Mouse (Mus musculus) liver, postnatal 0 days (tissue): ENCODE measurements around the gene Etv5. TPM values are rescaled to one million over a fixed set of nuclear protein-coding genes. Genes with fewer than 3 reads are reported as not detected.

Experiments used
- ATAC-seq: fragments of 200-750 bp; cut with Nextera tagmentation; 2 replicates; pipeline ENCODE4 v1.8.0; 2017; ENCODE audit warnings: mild to moderate bottlenecking, moderate library complexity
- DNase-seq: peaks from one replicate; pipeline ENCODE4 v3.0.0-alpha.2; 2016
- H3K27ac ChIP-seq: fragments of 300-500 bp; sonication (generic); 2 replicates; pipeline ENCODE4 v1.5.1; 2014; ENCODE audit warnings: antibody characterized with exemption, moderate library complexity, mild to moderate bottlenecking, low read depth
- H3K27me3 ChIP-seq: fragments of 300-500 bp; sonication (generic); 2 replicates; pipeline ENCODE4 v1.6.1; 2014; ENCODE audit warnings: low read length, control low read depth, mixed read lengths; ENCODE audit not compliant: insufficient read depth
- H3K36me3 ChIP-seq: fragments of 300-500 bp; sonication (generic); replicated peaks from 2 replicates; pipeline ENCODE4 v1.6.1; 2014; ENCODE audit warnings: mild to moderate bottlenecking, control low read depth, low read length, moderate library complexity, mixed read lengths; ENCODE audit not compliant: insufficient read depth
- H3K4me1 ChIP-seq: fragments of 300-500 bp; sonication (generic); 2 replicates; pipeline ENCODE4 v1.6.1; 2014; ENCODE audit warnings: antibody characterized with exemption, mild to moderate bottlenecking, control low read depth; ENCODE audit not compliant: insufficient read depth
- H3K4me2 ChIP-seq: fragments of 300-500 bp; sonication (generic); 2 replicates; pipeline ENCODE4 v1.6.1; 2014; ENCODE audit warnings: low read depth, mild to moderate bottlenecking, low read length, moderate library complexity, mixed read lengths
- H3K4me3 ChIP-seq: fragments of 300-500 bp; sonication (generic); 2 replicates; pipeline ENCODE4 v1.5.1; 2014; ENCODE audit warnings: low read depth, low read length
- H3K9ac ChIP-seq: fragments of 300-500 bp; sonication (generic); replicated peaks from 2 replicates; pipeline ENCODE4 v1.6.1; 2014; ENCODE audit warnings: mild to moderate bottlenecking, moderate library complexity
- H3K9me3 ChIP-seq: fragments of 300-500 bp; sonication (generic); 2 replicates; pipeline ENCODE4 v1.6.1; 2016; ENCODE audit warnings: mild to moderate bottlenecking, control low read depth, low read length, mixed read lengths
- CTCF ChIP-seq: sonication (generic); IDR thresholded peaks from 2 replicates; pipeline ENCODE4 v1.5.1; 2016; ENCODE audit warnings: antibody characterized with exemption, low read depth
- EP300 ChIP-seq: IDR thresholded peaks from 2 replicates; pipeline ENCODE4 v1.6.1; 2016; ENCODE audit warnings: antibody characterized with exemption, low read depth, mild to moderate bottlenecking
- WGBS: fragments of 180-500 bp; shearing (Covaris S2); extraction: QIAGEN DNeasy Blood & Tissue Kit; methylation state at CpG from one replicate; pipeline ENCODE4 v1.1.7; 2014; ENCODE audit not compliant: insufficient replicate concordance; 5-methylcytosine and 5-hydroxymethylcytosine counted together
- polyA plus RNA-seq: library from polyadenylated mRNA; unstranded; fragments of >200 nt; fragmentation: Nextera tagmentation; extraction: Ambion mirVana; gene quantifications from 2 replicates; pipeline ENCODE4 v1.2.1, GENCODE M21; 2015

The Etv5 gene
- polyA plus RNA-seq, 1 experiment from 2014 or later, result 2.6 TPM

DNA sequence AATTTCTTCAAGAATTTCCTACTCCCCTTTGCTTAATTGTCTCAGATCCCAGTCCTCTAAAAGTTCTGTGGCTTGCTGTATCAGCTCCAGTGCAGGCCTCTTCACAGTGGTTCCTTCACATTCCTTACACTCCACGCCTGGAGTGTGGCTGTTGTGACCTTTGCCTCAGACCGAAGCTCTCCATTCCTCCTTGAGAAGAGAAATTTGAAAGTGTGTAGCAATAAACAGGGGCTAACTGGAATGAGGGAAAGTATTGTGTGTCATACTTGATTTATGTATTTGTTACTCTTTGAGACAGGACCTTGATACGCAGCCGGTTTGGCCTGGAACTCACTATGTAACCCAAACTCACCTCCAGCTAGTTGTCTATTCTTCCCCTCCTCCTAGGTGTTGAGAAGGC, 1.8 kb upstream of the Etv5 start:
- no peak overlapping the region for H3K9ac ChIP-seq
- 85% methylated on average over 4 of the region's 4 CpGs for WGBS
- no peak for ATAC-seq
- no peak overlapping the region for H3K4me3 ChIP-seq
- peaks cover 21% of the 10 kb centered on the region for H3K4me1 ChIP-seq
- DNase-seq, result no peak
- no peak for TF ChIP-seq CTCF
- no peak for TF ChIP-seq EP300
- H3K27ac ChIP-seq, result no peak overlapping the region
- no peaks in the 10 kb centered on the region for H3K9me3 ChIP-seq
- H3K27me3 ChIP-seq, result peaks cover 17% of the 10 kb centered on the region; the same call in 1 of the 2 replicates
- H3K4me2 ChIP-seq, result no peak overlapping the region
- no peaks in the 10 kb centered on the region for H3K36me3 ChIP-seq

DNA sequence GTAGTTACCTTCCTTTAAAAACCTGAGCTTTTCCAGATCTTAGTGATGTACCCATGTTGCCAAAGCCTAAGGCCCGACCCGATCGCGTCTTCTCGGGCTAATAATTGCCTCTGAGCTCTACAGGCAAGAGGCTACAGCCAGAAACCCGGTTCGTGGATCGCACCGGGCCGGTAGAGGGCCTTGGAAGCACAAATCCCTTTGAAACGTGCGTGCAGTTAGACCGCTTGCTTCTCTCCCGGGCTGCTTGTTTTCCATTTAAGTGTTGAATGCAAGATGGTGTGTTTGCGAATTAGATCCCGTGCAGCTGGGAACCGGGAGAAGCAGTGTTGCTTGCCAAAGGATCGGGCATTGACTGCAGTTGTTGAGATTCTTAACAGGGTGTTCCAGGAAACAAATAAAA, 750 bp upstream of the Etv5 start:
- ATAC-seq (no peak), DNase-seq (peak; percentile 47)
- Histone ChIP-seq H3K9ac (peak overlapping the region; percentile 43; the same call in 1 of the 2 replicates), H3K27ac (peak overlapping the region; percentile 44), H3K4me3 (peak overlapping the region; percentile 82), H3K4me2 (peak overlapping the region; percentile 99), H3K9me3 (no peaks in the 10 kb centered on the region), H3K27me3 (peaks cover 17% of the 10 kb centered on the region; the same call in 1 of the 2 replicates), H3K36me3 (no peaks in the 10 kb centered on the region), H3K4me1 (peaks cover 26% of the 10 kb centered on the region)
- TF ChIP-seq EP300 (no peak), CTCF (peak; percentile 35; the same call in 1 of the 2 replicates)
- 2% methylated on average over 18 of the region's 18 CpGs for WGBS

DNA sequence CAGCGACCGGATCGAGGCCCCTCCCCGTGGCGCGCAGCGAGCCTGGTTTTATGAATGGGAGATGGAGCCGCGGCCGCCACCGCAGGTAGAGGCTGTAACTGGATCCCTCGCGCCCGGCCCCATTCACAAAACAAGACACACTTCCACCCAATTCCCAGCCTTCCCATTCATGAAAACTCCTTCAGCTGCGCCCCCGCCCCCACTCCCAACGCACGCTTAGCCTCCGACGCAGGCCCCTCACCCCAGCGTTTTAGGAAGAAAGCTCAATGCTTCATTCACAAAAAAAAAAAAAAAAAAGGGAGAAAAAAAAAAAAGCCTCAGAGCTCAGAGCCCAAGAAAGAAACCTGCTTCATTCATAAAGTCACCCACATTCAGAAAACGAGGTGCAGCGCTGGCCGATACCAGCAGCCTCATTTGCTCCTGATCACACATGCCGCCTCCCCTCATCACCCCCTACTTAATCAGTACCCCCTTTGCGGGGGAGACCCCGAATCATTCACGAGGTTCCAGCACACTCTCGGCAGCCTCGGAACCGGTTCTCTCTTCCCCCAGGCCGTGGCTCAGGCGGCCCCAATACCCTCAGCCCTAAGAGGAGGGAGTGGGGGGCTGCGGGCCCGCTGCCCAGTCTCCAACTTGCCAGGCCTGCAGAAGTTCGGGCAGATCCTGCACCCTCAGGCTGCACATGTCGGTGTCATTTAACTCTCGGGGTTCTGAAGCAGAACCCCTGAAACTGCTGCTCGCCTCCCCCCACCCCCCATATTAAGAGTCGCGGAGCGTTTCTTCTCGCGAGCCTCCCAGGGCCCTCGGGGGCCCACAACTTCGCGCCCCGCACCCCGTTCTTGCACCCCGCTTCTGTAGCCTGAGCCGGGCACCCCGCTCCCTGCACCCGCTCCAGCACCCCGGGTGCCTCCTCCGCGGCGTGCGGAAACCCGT, 812 bp downstream of the Etv5 start:
- Histone ChIP-seq H3K36me3 (no peaks in the 10 kb centered on the region), H3K4me3 (peak overlapping the region; percentile 82), H3K4me1 (peaks cover 26% of the 10 kb centered on the region), H3K9me3 (no peaks in the 10 kb centered on the region), H3K27ac (peak overlapping the region; percentile 65), H3K4me2 (peak overlapping the region; percentile 99), H3K27me3 (peaks cover 17% of the 10 kb centered on the region; the same call in 1 of the 2 replicates), H3K9ac (peak overlapping the region; percentile 77)
- WGBS, result under 1% methylated on average over 58 of the region's 59 CpGs
- DNase-seq (peak; percentile 79), ATAC-seq (peak; percentile 4)
- TF ChIP-seq EP300, result no peak
- TF ChIP-seq CTCF, result no peak

DNA sequence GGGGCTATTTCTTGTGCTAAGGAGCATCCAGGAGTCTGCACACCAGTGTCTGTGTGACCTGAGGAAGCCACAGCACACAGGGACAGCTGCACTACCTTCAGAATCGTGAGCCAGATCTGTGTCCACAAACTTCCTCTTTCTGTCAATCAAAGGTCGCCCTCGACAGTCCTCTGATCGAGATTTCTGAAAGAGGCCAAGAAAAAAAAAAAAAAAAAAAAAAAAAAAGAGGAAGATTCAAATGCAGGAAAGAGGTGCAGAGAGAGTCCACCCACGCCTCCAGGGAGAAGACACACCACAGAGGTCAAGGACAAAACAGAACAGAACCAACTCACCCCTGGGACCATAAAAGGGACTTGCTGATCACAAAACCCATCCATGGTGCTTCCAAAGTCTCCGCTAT, 3.4 kb downstream of the Etv5 start:
- H3K4me3 ChIP-seq, result no peak overlapping the region
- peaks cover 12% of the 10 kb centered on the region; the same call in 1 of the 2 replicates for H3K27me3 ChIP-seq
- no peaks in the 10 kb centered on the region for H3K9me3 ChIP-seq
- WGBS, result 15% methylated on average over 6 of the region's 6 CpGs
- no peak overlapping the region for H3K9ac ChIP-seq
- H3K27ac ChIP-seq, result no peak overlapping the region
- peaks cover 26% of the 10 kb centered on the region for H3K4me1 ChIP-seq
- H3K4me2 ChIP-seq, result no peak overlapping the region
- H3K36me3 ChIP-seq, result no peaks in the 10 kb centered on the region
- TF ChIP-seq EP300 (no peak), CTCF (no peak)
- DNase-seq (no peak), ATAC-seq (no peak)

DNA sequence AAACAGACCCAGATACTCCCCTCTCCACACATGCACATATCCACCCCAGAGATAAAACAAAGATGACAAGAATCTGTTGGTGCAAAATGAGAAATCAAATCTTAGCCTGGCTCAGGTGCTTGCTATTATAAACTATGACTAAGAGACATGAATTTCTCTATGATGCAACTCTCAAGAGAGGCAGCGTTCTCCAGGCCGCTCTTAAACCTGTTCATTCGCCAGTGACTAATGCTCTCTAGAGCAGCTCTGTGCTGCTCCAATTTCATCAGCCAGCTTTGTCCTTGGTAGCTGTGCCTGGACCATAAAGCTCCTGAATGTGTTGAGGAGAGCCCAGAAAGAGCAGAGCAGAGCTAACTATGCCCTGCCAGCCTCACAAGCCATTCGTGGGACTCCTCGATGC, 5.0 kb downstream of the Etv5 start:
- Histone ChIP-seq H3K4me1 (peaks cover 17% of the 10 kb centered on the region), H3K4me3 (no peak overlapping the region), H3K36me3 (no peaks in the 10 kb centered on the region), H3K9ac (no peak overlapping the region), H3K27ac (no peak overlapping the region), H3K4me2 (no peak overlapping the region), H3K27me3 (peaks cover 9% of the 10 kb centered on the region; the same call in 1 of the 2 replicates), H3K9me3 (no peaks in the 10 kb centered on the region)
- DNase-seq (no peak), ATAC-seq (no peak)
- 85% methylated on average over 5 of the region's 5 CpGs for WGBS
- no peak for TF ChIP-seq EP300
- TF ChIP-seq CTCF, result no peak

DNA sequence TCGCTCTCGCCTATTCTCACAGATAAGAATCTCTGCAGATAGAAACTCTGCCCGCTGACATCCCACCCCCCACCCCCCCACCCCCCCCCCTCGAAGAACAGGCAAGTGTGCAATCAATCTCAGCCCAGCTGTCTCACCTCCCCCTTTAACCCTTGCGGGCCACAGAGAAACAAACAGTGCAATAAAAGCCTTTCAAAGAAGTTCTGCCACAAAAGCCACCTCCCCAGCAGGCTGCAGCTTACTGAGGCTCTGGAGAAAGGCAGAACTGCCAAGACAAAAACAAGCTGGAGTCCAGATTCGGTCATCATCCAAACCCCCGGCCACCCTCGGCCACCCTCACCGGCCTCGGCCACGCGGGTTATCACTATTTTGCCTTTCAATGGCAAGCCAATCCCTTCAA, 5.6 kb downstream of the Etv5 start:
- no peak overlapping the region for H3K27ac ChIP-seq
- TF ChIP-seq CTCF (no peak), EP300 (no peak)
- H3K9me3 ChIP-seq, result no peaks in the 10 kb centered on the region
- ATAC-seq (no peak), DNase-seq (no peak)
- peaks cover 9% of the 10 kb centered on the region; the same call in 1 of the 2 replicates for H3K27me3 ChIP-seq
- no peaks in the 10 kb centered on the region for H3K36me3 ChIP-seq
- H3K4me1 ChIP-seq, result peaks cover 20% of the 10 kb centered on the region
- H3K4me2 ChIP-seq, result no peak overlapping the region
- no peak overlapping the region for H3K9ac ChIP-seq
- H3K4me3 ChIP-seq, result no peak overlapping the region
- WGBS, result 52% methylated on average over 12 of the region's 12 CpGs
